Comparison of ENCODE assay signal across 9 mouse cellular contexts in genomic region chr4:138866413-138866812, GRCm38 (mm10). TPM values are rescaled to one million over a fixed set of nuclear protein-coding genes. Genes with fewer than 3 reads are reported as not detected.
DNase-seq lines count a peak whose midpoint lies in the region; ATAC-seq lines count a peak whose summit lies in the region.
"Had no signal": no experiment of that assay in that cellular context is flagged by ENCODE, and none has a peak within 500 bp of the region (broad histone marks: within the 10 kb centered on the region; RNA-seq: fewer than 3 reads in every experiment).

No protein-coding gene starts in this region.

- no peaks in the 10 kb centered on the region for H3K4me1 ChIP-seq in midbrain, embryonic 14.5 days (ENCODE audit: control insufficient read depth, insufficient read depth, low read length)
- no peaks in the 10 kb centered on the region for H3K4me1 ChIP-seq in midbrain, embryonic 15.5 days
- no peaks in the 10 kb centered on the region for H3K4me1 ChIP-seq in embryonic facial prominence, embryonic 11.5 days (ENCODE audit: control insufficient read depth, insufficient read depth, low read length)
- H3K4me1 ChIP-seq in intestine, embryonic 16.5 days (ENCODE audit: control insufficient read depth, insufficient read depth, low read length), result no peaks in the 10 kb centered on the region
- H3K4me1 ChIP-seq in liver, embryonic 13.5 days (replicated peaks), result no peaks in the 10 kb centered on the region

- H3K9ac ChIP-seq in midbrain, embryonic 14.5 days (replicated peaks; ENCODE audit: low read length), result no peak overlapping the region
- no peak overlapping the region for H3K9ac ChIP-seq in midbrain, embryonic 15.5 days
- H3K9ac ChIP-seq in embryonic facial prominence, embryonic 11.5 days (replicated peaks; ENCODE audit: low read length), result no peak overlapping the region
- no peak overlapping the region for H3K9ac ChIP-seq in intestine, embryonic 16.5 days (ENCODE audit: low read depth, low read length)
- H3K9ac ChIP-seq in liver, embryonic 13.5 days, result no peak overlapping the region

- no peak overlapping the region for H3K4me2 ChIP-seq in midbrain, embryonic 14.5 days (ENCODE audit: low read length)
- no peak overlapping the region for H3K4me2 ChIP-seq in midbrain, embryonic 15.5 days
- no peak overlapping the region for H3K4me2 ChIP-seq in embryonic facial prominence, embryonic 11.5 days (ENCODE audit: low read depth, low read length)
- H3K4me2 ChIP-seq in intestine, embryonic 16.5 days (ENCODE audit: low read depth, low read length), result no peak overlapping the region
- H3K4me2 ChIP-seq in liver, embryonic 13.5 days, result no peak overlapping the region

- ATAC-seq in midbrain, embryonic 14.5 days (ENCODE audit: low FRiP score, low TSS enrichment), result no peak
- ATAC-seq in midbrain, embryonic 15.5 days (replicated peaks), result no peak
- no peak for ATAC-seq in embryonic facial prominence, embryonic 11.5 days (replicated peaks; ENCODE audit: insufficient number of reproducible peaks, low FRiP score, low TSS enrichment, low read depth)
- ATAC-seq in intestine, embryonic 16.5 days, result 0 out of 2 replicates have a peak, but pooled peaks have one; percentile 18
- no peak for ATAC-seq in liver, embryonic 13.5 days (ENCODE audit: low read depth)

- peak; percentile 86 for DNase-seq in midbrain, embryonic 14.5 days
- DNase-seq in adrenal gland, postnatal 25 days, result peak; percentile 54
- peak; percentile 84 for DNase-seq in embryonic facial prominence, embryonic 11.5 days (ENCODE audit: low spot score)
- peak; percentile 32 for DNase-seq in liver, embryonic 13.5 days
- DNase-seq in ovary, postnatal 10 days (ENCODE audit: low spot score), result peak; percentile 48
- peak; percentile 16 to 71 for DNase-seq in thymus, postnatal 10 days (ENCODE audit: low spot score in 2 of 2)

- H3K36me3 ChIP-seq in midbrain, embryonic 14.5 days (ENCODE audit: control insufficient read depth, insufficient read depth, low read length), result no peaks in the 10 kb centered on the region
- no peaks in the 10 kb centered on the region for H3K36me3 ChIP-seq in midbrain, embryonic 15.5 days (replicated peaks)
- no peaks in the 10 kb centered on the region for H3K36me3 ChIP-seq in embryonic facial prominence, embryonic 11.5 days (replicated peaks; ENCODE audit: control insufficient read depth, insufficient read depth, low read depth, low read length)
- H3K36me3 ChIP-seq in intestine, embryonic 16.5 days (ENCODE audit: control insufficient read depth, insufficient read depth, low read length), result no peaks in the 10 kb centered on the region
- no peaks in the 10 kb centered on the region for H3K36me3 ChIP-seq in liver, embryonic 13.5 days

- no peaks in the 10 kb centered on the region for H3K27me3 ChIP-seq in midbrain, embryonic 14.5 days (ENCODE audit: control insufficient read depth, insufficient read depth, low read length)
- H3K27me3 ChIP-seq in midbrain, embryonic 15.5 days (replicated peaks), result no peaks in the 10 kb centered on the region
- H3K27me3 ChIP-seq in embryonic facial prominence, embryonic 11.5 days (ENCODE audit: control insufficient read depth, insufficient read depth, low read length), result no peaks in the 10 kb centered on the region
- no peaks in the 10 kb centered on the region for H3K27me3 ChIP-seq in intestine, embryonic 16.5 days (replicated peaks; ENCODE audit: control insufficient read depth, insufficient read depth, low read length)
- H3K27me3 ChIP-seq in liver, embryonic 13.5 days, result 0 out of 2 replicates have a peak, but pooled peaks cover 9% of the 10 kb centered on the region

- H3K9me3 ChIP-seq in midbrain, embryonic 14.5 days (ENCODE audit: control insufficient read depth, low read length), result no peaks in the 10 kb centered on the region; the same call in 1 of the 2 replicates
- no peaks in the 10 kb centered on the region for H3K9me3 ChIP-seq in midbrain, embryonic 15.5 days
- no peaks in the 10 kb centered on the region for H3K9me3 ChIP-seq in embryonic facial prominence, embryonic 11.5 days (replicated peaks; ENCODE audit: control insufficient read depth, low read length)
- H3K9me3 ChIP-seq in intestine, embryonic 16.5 days (ENCODE audit: control insufficient read depth, low read length), result no peaks in the 10 kb centered on the region
- no peaks in the 10 kb centered on the region for H3K9me3 ChIP-seq in liver, embryonic 13.5 days (replicated peaks)

- H3K4me3 ChIP-seq in midbrain, embryonic 14.5 days (replicated peaks; ENCODE audit: low read depth, low read length), result no peak overlapping the region
- H3K4me3 ChIP-seq in midbrain, embryonic 15.5 days, result no peak overlapping the region
- no peak overlapping the region for H3K4me3 ChIP-seq in embryonic facial prominence, embryonic 11.5 days (ENCODE audit: low read depth, low read length)
- no peak overlapping the region for H3K4me3 ChIP-seq in intestine, embryonic 16.5 days (ENCODE audit: low read length)
- H3K4me3 ChIP-seq in liver, embryonic 13.5 days (replicated peaks), result no peak overlapping the region

- 15% methylated on average over 7 of the region's 7 CpGs for WGBS in midbrain, embryonic 14.5 days
- 13% methylated on average over 7 of the region's 7 CpGs for WGBS in midbrain, embryonic 15.5 days
- 13% methylated on average over 7 of the region's 7 CpGs for WGBS in embryonic facial prominence, embryonic 11.5 days
- 14% methylated on average over 7 of the region's 7 CpGs for WGBS in intestine, embryonic 16.5 days
- WGBS in liver, embryonic 13.5 days (ENCODE audit: insufficient replicate concordance), result 10% methylated on average over 7 of the region's 7 CpGs

- no peak overlapping the region for H3K27ac ChIP-seq in midbrain, embryonic 14.5 days (replicated peaks; ENCODE audit: low read depth, low read length)
- no peak overlapping the region for H3K27ac ChIP-seq in midbrain, embryonic 15.5 days
- H3K27ac ChIP-seq in embryonic facial prominence, embryonic 11.5 days (replicated peaks; ENCODE audit: low read depth, low read length), result no peak overlapping the region
- H3K27ac ChIP-seq in intestine, embryonic 16.5 days (ENCODE audit: low read length), result no peak overlapping the region
- H3K27ac ChIP-seq in liver, embryonic 13.5 days, result no peak overlapping the region

RNA-seq across cellular contexts. Expression of gene Pla2g5, which starts 3.1 kb away (rescaled TPM):
- polyA plus RNA-seq in midbrain, embryonic 14.5 days (2014; fragmentation: Nextera tagmentation; extraction: Ambion mirVana), result 0.23 and 0.87 TPM in 2 replicates
- 0.46 and 0.75 TPM in 2 replicates for polyA plus RNA-seq in midbrain, embryonic 15.5 days (2015; fragmentation: Nextera tagmentation; extraction: Ambion mirVana)
- total RNA-seq in adrenal gland, postnatal 25 days (2021), result 10.5 and 17.1 TPM in 2 replicates
- polyA plus RNA-seq in embryonic facial prominence, embryonic 11.5 days (2014; fragmentation: Nextera tagmentation; extraction: Ambion mirVana), result 0.87 and 1.5 TPM in 2 replicates
- polyA plus RNA-seq in intestine, embryonic 16.5 days (2015; fragmentation: Nextera tagmentation; extraction: Ambion mirVana), result 0.15 and 0.23 TPM in 2 replicates
- polyA plus RNA-seq in liver, embryonic 13.5 days (2015; fragmentation: Nextera tagmentation; extraction: Ambion mirVana), result not detected in 2 replicates

RNA-seq across cellular contexts. Expression of gene Gm13030, which starts 7.4 kb away (rescaled TPM):
- polyA plus RNA-seq in midbrain, embryonic 14.5 days (2014; fragmentation: Nextera tagmentation; extraction: Ambion mirVana), result not detected in 2 replicates
- polyA plus RNA-seq in midbrain, embryonic 15.5 days (2015; fragmentation: Nextera tagmentation; extraction: Ambion mirVana), result not detected in 2 replicates
- not detected in 2 replicates for total RNA-seq in adrenal gland, postnatal 25 days (2021)
- not detected in 2 replicates for polyA plus RNA-seq in embryonic facial prominence, embryonic 11.5 days (2014; fragmentation: Nextera tagmentation; extraction: Ambion mirVana)
- polyA plus RNA-seq in intestine, embryonic 16.5 days (2015; fragmentation: Nextera tagmentation; extraction: Ambion mirVana), result not detected in 2 replicates
- polyA plus RNA-seq in liver, embryonic 13.5 days (2015; fragmentation: Nextera tagmentation; extraction: Ambion mirVana), result not detected in 2 replicates
- total RNA-seq: gastrocnemius, postnatal 36 days had no signal

RNA-seq across cellular contexts. Expression of gene Pla2g2e, which starts 11.3 kb away (rescaled TPM):
- polyA plus RNA-seq in midbrain, embryonic 14.5 days (2014; fragmentation: Nextera tagmentation; extraction: Ambion mirVana), result not detected in 2 replicates
- polyA plus RNA-seq in midbrain, embryonic 15.5 days (2015; fragmentation: Nextera tagmentation; extraction: Ambion mirVana), result not detected in 2 replicates
- total RNA-seq in adrenal gland, postnatal 25 days (2021), result 1.5 TPM in 1 of 2 replicates, not detected in the other
- not detected in 2 replicates for polyA plus RNA-seq in embryonic facial prominence, embryonic 11.5 days (2014; fragmentation: Nextera tagmentation; extraction: Ambion mirVana)
- polyA plus RNA-seq in intestine, embryonic 16.5 days (2015; fragmentation: Nextera tagmentation; extraction: Ambion mirVana), result 0.18 TPM in 1 of 2 replicates, not detected in the other
- polyA plus RNA-seq in liver, embryonic 13.5 days (2015; fragmentation: Nextera tagmentation; extraction: Ambion mirVana), result not detected in 2 replicates
- total RNA-seq: gastrocnemius, postnatal 36 days had no signal

RNA-seq across cellular contexts. Expression of gene Otud3, which starts 47.3 kb away (rescaled TPM):
- 1.7 and 2.8 TPM in 2 replicates for polyA plus RNA-seq in midbrain, embryonic 14.5 days (2014; fragmentation: Nextera tagmentation; extraction: Ambion mirVana)
- 2.4 and 2.8 TPM in 2 replicates for polyA plus RNA-seq in midbrain, embryonic 15.5 days (2015; fragmentation: Nextera tagmentation; extraction: Ambion mirVana)
- total RNA-seq in adrenal gland, postnatal 25 days (2021), result 11.7 and 13.5 TPM in 2 replicates
- 3.9 and 4.2 TPM in 2 replicates for polyA plus RNA-seq in embryonic facial prominence, embryonic 11.5 days (2014; fragmentation: Nextera tagmentation; extraction: Ambion mirVana)
- 4.4 and 4.6 TPM in 2 replicates for polyA plus RNA-seq in intestine, embryonic 16.5 days (2015; fragmentation: Nextera tagmentation; extraction: Ambion mirVana)
- 1.6 and 1.9 TPM in 2 replicates for polyA plus RNA-seq in liver, embryonic 13.5 days (2015; fragmentation: Nextera tagmentation; extraction: Ambion mirVana)

Comparison
In these comparisons a context has a peak if more than half of its experiments do, and no peak if none do; other contexts are left out.
1. DNase-seq: peak in every context shown above with its lines; median percentile 86 in midbrain, embryonic 14.5 days; 84 in embryonic facial prominence, embryonic 11.5 days; 54 in adrenal gland, postnatal 25 days; 48 in ovary, postnatal 10 days; 44 in thymus, postnatal 10 days; 32 in liver, embryonic 13.5 days.